Mouse (Mus musculus): Measurements from ENCODE around the gene Gm17387. TPM values are rescaled to one million over a fixed set of nuclear protein-coding genes. Genes with fewer than 3 reads are reported as not detected.

Gm17387 gene
- polyA plus RNA-seq, 1 experiment, result not detected

- no peak for TF ChIP-seq POLR2A (IDR thresholded peaks at IDR 0.05; ENCODE audit: borderline replicate concordance, extremely low read depth, low read depth, low read length)
- no peak for TF ChIP-seq CTCF (IDR thresholded peaks at IDR 0.05; ENCODE audit: insufficient read depth, low read length)
- no peaks in the 10 kb centered on the region for H3K4me1 ChIP-seq (ENCODE audit: control insufficient read depth, insufficient read depth, low read length)
- WGBS, result 81% methylated on average over 19 of the region's 19 CpGs
- no peak for DNase-seq
- H3K4me3 ChIP-seq (replicated peaks; ENCODE audit: extremely low read depth, low read depth, low read length), result no peak overlapping the region
Observed at GRCm38 (mm10) chr7:141068351-141068750, 39.4 kb downstream of the Gm17387 start.

- DNase-seq, result peak; percentile 68
- TF ChIP-seq CTCF (IDR thresholded peaks at IDR 0.05; ENCODE audit: insufficient read depth, low read length) (peak; percentile 77), POLR2A (IDR thresholded peaks at IDR 0.05; ENCODE audit: borderline replicate concordance, extremely low read depth, low read depth, low read length) (no peak)
- H3K4me1 ChIP-seq (ENCODE audit: control insufficient read depth, insufficient read depth, low read length), result no peaks in the 10 kb centered on the region
- peak overlapping the region; percentile 64 for H3K4me3 ChIP-seq (replicated peaks; ENCODE audit: extremely low read depth, low read depth, low read length)
- 3% methylated on average over 51 of the region's 51 CpGs for WGBS
Observed at GRCm38 (mm10) chr7:141070058-141070862, 41.3 kb downstream of the Gm17387 start.

GRCm38 (mm10) chr7:141072017-141072745 is 43.2 kb downstream of the Gm17387 start:
- no peak for DNase-seq

DNA sequence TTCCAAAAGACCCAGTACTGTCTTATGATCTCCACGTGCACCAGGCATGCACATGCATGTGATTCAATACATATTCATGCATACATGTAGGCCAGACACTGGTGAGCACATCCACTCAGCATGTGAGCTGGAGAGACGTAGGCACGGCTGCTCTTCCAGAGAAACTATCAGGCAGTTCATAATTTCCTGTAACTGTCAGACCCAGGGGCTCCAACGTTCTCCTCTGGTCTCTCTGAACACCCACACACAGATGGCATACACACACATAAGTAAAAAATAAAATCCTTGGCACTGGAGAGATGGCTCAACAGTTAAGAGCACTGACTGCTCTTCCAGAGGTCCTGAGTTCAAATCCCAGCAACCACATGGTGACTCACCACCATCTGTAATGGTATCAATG is 44.9 kb downstream of the Gm17387 start:
- TF ChIP-seq CTCF (IDR thresholded peaks at IDR 0.05; ENCODE audit: insufficient read depth, low read length) (no peak), POLR2A (IDR thresholded peaks at IDR 0.05; ENCODE audit: borderline replicate concordance, extremely low read depth, low read depth, low read length) (no peak)
- no peak for DNase-seq
- Histone ChIP-seq H3K4me1 (ENCODE audit: control insufficient read depth, insufficient read depth, low read length) (no peaks in the 10 kb centered on the region), H3K4me3 (replicated peaks; ENCODE audit: extremely low read depth, low read depth, low read length) (no peak overlapping the region)
- 71% methylated on average over 4 of the region's 4 CpGs for WGBS

More at GRCm38 (mm10) chr7:141072017-141072745, 43.2 kb downstream of the Gm17387 start:
- TF ChIP-seq CTCF (IDR thresholded peaks at IDR 0.05; ENCODE audit: insufficient read depth, low read length), result peak; percentile 74
- TF ChIP-seq POLR2A (IDR thresholded peaks at IDR 0.05; ENCODE audit: borderline replicate concordance, extremely low read depth, low read depth, low read length), result no peak
- H3K4me1 ChIP-seq (ENCODE audit: control insufficient read depth, insufficient read depth, low read length), result no peaks in the 10 kb centered on the region
- H3K4me3 ChIP-seq (replicated peaks; ENCODE audit: extremely low read depth, low read depth, low read length), result no peak overlapping the region
- 16% methylated on average over 23 of the region's 23 CpGs for WGBS

DNA sequence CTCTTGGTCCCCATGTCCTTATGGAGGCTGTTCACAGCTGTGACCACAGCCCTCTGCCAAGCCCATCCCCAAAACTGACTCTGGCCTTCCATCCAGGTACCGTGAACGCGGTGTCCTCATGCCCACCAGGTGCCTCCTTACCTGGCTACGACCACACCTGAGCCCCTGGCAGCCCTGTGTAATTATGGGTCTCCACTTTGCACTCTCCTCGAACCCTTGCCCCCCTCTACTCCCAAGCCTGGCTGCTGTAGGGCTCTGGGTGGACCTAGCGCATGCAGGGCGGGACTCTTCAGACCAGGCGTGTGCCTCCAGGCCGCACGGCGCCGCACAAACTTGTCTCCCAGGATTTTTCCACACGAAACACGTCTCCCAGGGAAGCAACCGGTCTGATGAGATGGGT is 48.9 kb downstream of the Gm17387 start, which contains the start of gene Pkp3:
TSS of gene Pkp3 (plus strand) at position 378 of the 400 bp plus-strand sequence.
- Histone ChIP-seq H3K4me1 (ENCODE audit: control insufficient read depth, insufficient read depth, low read length) (no peaks in the 10 kb centered on the region), H3K4me3 (replicated peaks; ENCODE audit: extremely low read depth, low read depth, low read length) (no peak within 1 kb of the TSS)
- WGBS, result 88% methylated on average over 15 of the region's 15 CpGs
- no peak for TF ChIP-seq POLR2A (IDR thresholded peaks at IDR 0.05; ENCODE audit: borderline replicate concordance, extremely low read depth, low read depth, low read length)
- no peak for TF ChIP-seq CTCF (IDR thresholded peaks at IDR 0.05; ENCODE audit: insufficient read depth, low read length)
- no peak for DNase-seq

GRCm38 (mm10) chr7:141078876-141079275 is 49.9 kb downstream of the Gm17387 start:
- WGBS, result 90% methylated on average over 4 of the region's 4 CpGs

More at GRCm38 (mm10) chr7:141078876-141079275, 49.9 kb downstream of the Gm17387 start:
- Histone ChIP-seq H3K4me3 (replicated peaks; ENCODE audit: extremely low read depth, low read depth, low read length) (no peak overlapping the region), H3K4me1 (ENCODE audit: control insufficient read depth, insufficient read depth, low read length) (no peaks in the 10 kb centered on the region)
- TF ChIP-seq CTCF (IDR thresholded peaks at IDR 0.05; ENCODE audit: insufficient read depth, low read length) (no peak), POLR2A (IDR thresholded peaks at IDR 0.05; ENCODE audit: borderline replicate concordance, extremely low read depth, low read depth, low read length) (no peak)
- DNase-seq, result no peak

Other genes with a start within 250 kb of the Gm17387 start
- 0.22 and 0.45 TPM in 2 replicates for gene Syce1, start 241.3 kb upstream of the Gm17387 start, polyA plus RNA-seq (2012; rRNA removed)
- 0.06 and 0.19 TPM in 2 replicates for gene Zfp941, start 207.0 kb upstream of the Gm17387 start, polyA plus RNA-seq (2012; rRNA removed)
- gene Urah, start 194.1 kb upstream of the Gm17387 start, polyA plus RNA-seq (2012; rRNA removed), result 19.7 and 23.3 TPM in 2 replicates
- 45.0 and 76.2 TPM in 2 replicates for gene Scgb1c1, start 183.6 kb upstream of the Gm17387 start, polyA plus RNA-seq (2012; rRNA removed)
- 0.24 TPM in 1 of 2 replicates, not detected in the other for gene Odf3, start 181.3 kb upstream of the Gm17387 start, polyA plus RNA-seq (2012; rRNA removed)
- gene Gm45785, start 172.8 kb upstream of the Gm17387 start, polyA plus RNA-seq (2012; rRNA removed), result 2.2 TPM in 1 of 2 replicates, not detected in the other
- gene Ric8a, start 172.2 kb upstream of the Gm17387 start, polyA plus RNA-seq (2012; rRNA removed), result 112 and 138 TPM in 2 replicates
- gene Bet1l, start 171.6 kb upstream of the Gm17387 start, polyA plus RNA-seq (2012; rRNA removed), result 25.5 and 30.5 TPM in 2 replicates
- 48.8 and 70.4 TPM in 2 replicates for gene Psmd13, start 147.2 kb upstream of the Gm17387 start, polyA plus RNA-seq (2012; rRNA removed)
- 21.1 and 27.0 TPM in 2 replicates for gene Sirt3, start 146.8 kb upstream of the Gm17387 start, polyA plus RNA-seq (2012; rRNA removed)
- gene Cox8b, start 128.7 kb upstream of the Gm17387 start, polyA plus RNA-seq (2012; rRNA removed), result 46.7 and 104 TPM in 2 replicates
- 0.07 and 0.31 TPM in 2 replicates for gene Nlrp6, start 108.2 kb upstream of the Gm17387 start, polyA plus RNA-seq (2012; rRNA removed)
- 38.1 and 39.3 TPM in 2 replicates for gene Pgghg, start 87.7 kb upstream of the Gm17387 start, polyA plus RNA-seq (2012; rRNA removed)
- gene Ifitm5, start 78.8 kb upstream of the Gm17387 start, polyA plus RNA-seq (2012; rRNA removed), result 3.2 and 5.2 TPM in 2 replicates
- 0.63 TPM in 1 of 2 replicates, not detected in the other for gene Gm45717, start 73.2 kb upstream of the Gm17387 start, polyA plus RNA-seq (2012; rRNA removed)
- gene Ifitm2, start 73.1 kb upstream of the Gm17387 start, polyA plus RNA-seq (2012; rRNA removed), result 1,180 and 1,190 TPM in 2 replicates
- gene Ifitm1, start 61.9 kb upstream of the Gm17387 start, polyA plus RNA-seq (2012; rRNA removed), result 227 and 261 TPM in 2 replicates
- 560 and 814 TPM in 2 replicates for gene Ifitm3, start 18.4 kb upstream of the Gm17387 start, polyA plus RNA-seq (2012; rRNA removed)
- gene Ifitm6, start 11.2 kb upstream of the Gm17387 start, polyA plus RNA-seq (2012; rRNA removed), result 10.6 and 24.3 TPM in 2 replicates
- gene B4galnt4, start 32.0 kb downstream of the Gm17387 start, polyA plus RNA-seq (2012; rRNA removed), result 0.33 and 0.36 TPM in 2 replicates
- gene Pkp3, start 49.1 kb downstream of the Gm17387 start, polyA plus RNA-seq (2012; rRNA removed), result 23.8 and 47.7 TPM in 2 replicates
- 40.5 and 40.6 TPM in 2 replicates for gene Sigirr, start 71.4 kb downstream of the Gm17387 start, polyA plus RNA-seq (2012; rRNA removed)
- gene Ano9, start 88.7 kb downstream of the Gm17387 start, polyA plus RNA-seq (2012; rRNA removed), result 2.8 and 10.7 TPM in 2 replicates
- gene Ptdss2, start 93.3 kb downstream of the Gm17387 start, polyA plus RNA-seq (2012; rRNA removed), result 22.9 and 24.1 TPM in 2 replicates
- gene Rnh1, start 143.7 kb downstream of the Gm17387 start, polyA plus RNA-seq (2012; rRNA removed), result 128 and 195 TPM in 2 replicates
- 77.3 and 91.5 TPM in 2 replicates for gene Hras, start 164.9 kb downstream of the Gm17387 start, polyA plus RNA-seq (2012; rRNA removed)
- gene Lrrc56, start 165.0 kb downstream of the Gm17387 start, polyA plus RNA-seq (2012; rRNA removed), result 15.8 TPM in 2 replicates
- 4.4 and 5.6 TPM in 2 replicates for gene Lmntd2, start 184.9 kb downstream of the Gm17387 start, polyA plus RNA-seq (2012; rRNA removed)
- 87.1 and 92.9 TPM in 2 replicates for gene Rassf7, start 186.7 kb downstream of the Gm17387 start, polyA plus RNA-seq (2012; rRNA removed)
- gene Phrf1, start 199.7 kb downstream of the Gm17387 start, polyA plus RNA-seq (2012; rRNA removed), result 18.9 and 22.5 TPM in 2 replicates
- 48.8 and 49.7 TPM in 2 replicates for gene Irf7, start 237.3 kb downstream of the Gm17387 start, polyA plus RNA-seq (2012; rRNA removed)
- gene Cdhr5, start 247.7 kb downstream of the Gm17387 start, polyA plus RNA-seq (2012; rRNA removed), result 0.11 and 1.5 TPM in 2 replicates